27 mouse cellular contexts compared by ENCODE assay signal in genomic region chr8:106158381-106158780, GRCm38 (mm10). TPM values are rescaled to one million over a fixed set of nuclear protein-coding genes. Genes with fewer than 3 reads are reported as not detected.
A peak's percentile ranks its signal among the peaks of the same experiment; 100 is the strongest.
DNase-seq lines count a peak whose midpoint lies in the region; ATAC-seq lines count a peak whose summit lies in the region.
"Had no signal": no experiment of that assay in that cellular context is flagged by ENCODE, and none has a peak within 500 bp of the region (broad histone marks: within the 10 kb centered on the region; RNA-seq: fewer than 3 reads in every experiment).

No protein-coding gene starts in this region.

- peak; percentile 96 for DNase-seq in heart, adult 11 months
- DNase-seq in heart, postnatal 25 days (ENCODE audit: low spot score) = no peak
- peak; percentile 43 for DNase-seq in heart, adult 8-10 months (ENCODE audit: low spot score)
- DNase-seq in midbrain, embryonic 11.5 days (ENCODE audit: low spot score, missing footprints) = peak; percentile 70
- DNase-seq in adrenal gland, adult 2 months = no peak
- DNase-seq: adrenal gland, adult 8-10 months; adrenal gland, postnatal 25 days; cerebellum, adult 11-12 months; cerebellum, adult 8-10 months; cerebellum, postnatal 10 days; cerebellum, postnatal 36 days; embryo, embryonic 11 days; gastrocnemius, postnatal 25 days; kidney, adult 2 months had no signal

- no peaks in the 10 kb centered on the region for H3K9me3 ChIP-seq in heart, embryonic 12.5 days (replicated peaks)
- no peaks in the 10 kb centered on the region for H3K9me3 ChIP-seq in midbrain, embryonic 11.5 days (ENCODE audit: control insufficient read depth, low read length)
- no peaks in the 10 kb centered on the region for H3K9me3 ChIP-seq in midbrain, embryonic 13.5 days
- H3K9me3 ChIP-seq: embryonic facial prominence, embryonic 10.5 days; embryonic facial prominence, embryonic 13.5 days; forebrain, embryonic 12.5 days; forebrain, embryonic 15.5 days; hindbrain, embryonic 12.5 days; hindbrain, embryonic 15.5 days had no signal

- no peak overlapping the region for H3K4me2 ChIP-seq in heart, embryonic 12.5 days
- no peak overlapping the region for H3K4me2 ChIP-seq in midbrain, embryonic 11.5 days
- H3K4me2 ChIP-seq in midbrain, embryonic 13.5 days (replicated peaks) = no peak overlapping the region
- H3K4me2 ChIP-seq: embryonic facial prominence, embryonic 13.5 days; forebrain, embryonic 12.5 days; forebrain, embryonic 15.5 days; hindbrain, embryonic 12.5 days; hindbrain, embryonic 15.5 days had no signal

- H3K9ac ChIP-seq in heart, embryonic 12.5 days = no peak overlapping the region
- no peak overlapping the region for H3K9ac ChIP-seq in midbrain, embryonic 11.5 days (ENCODE audit: low read length)
- no peak overlapping the region for H3K9ac ChIP-seq in midbrain, embryonic 13.5 days (replicated peaks)
- H3K9ac ChIP-seq: embryonic facial prominence, embryonic 13.5 days; forebrain, embryonic 12.5 days; forebrain, embryonic 15.5 days; hindbrain, embryonic 12.5 days; hindbrain, embryonic 15.5 days had no signal

- intact Hi-C loops in heart, postnatal 25 days (cut with DNase I) = no loop called here

- WGBS in heart, embryonic 12.5 days = 63% methylated on average over 10 of the region's 10 CpGs
- 88% methylated on average over 10 of the region's 10 CpGs for WGBS in midbrain, embryonic 11.5 days
- 91% methylated on average over 10 of the region's 10 CpGs for WGBS in midbrain, embryonic 13.5 days

- H3K36me3 ChIP-seq in heart, embryonic 12.5 days = peaks cover 65% of the 10 kb centered on the region
- H3K36me3 ChIP-seq in midbrain, embryonic 11.5 days (ENCODE audit: control insufficient read depth, insufficient read depth, low read length) = peaks cover 5% of the 10 kb centered on the region
- peaks cover 69% of the 10 kb centered on the region for H3K36me3 ChIP-seq in midbrain, embryonic 13.5 days

- H3K4me1 ChIP-seq in heart, embryonic 12.5 days (replicated peaks) = peaks cover 5% of the 10 kb centered on the region; the same call in 1 of the 2 replicates
- no peaks in the 10 kb centered on the region for H3K4me1 ChIP-seq in midbrain, embryonic 11.5 days (ENCODE audit: control insufficient read depth, insufficient read depth, low read length)
- no peaks in the 10 kb centered on the region for H3K4me1 ChIP-seq in midbrain, embryonic 13.5 days (replicated peaks)
- H3K4me1 ChIP-seq: embryonic facial prominence, embryonic 10.5 days; embryonic facial prominence, embryonic 13.5 days; forebrain, embryonic 12.5 days; forebrain, embryonic 15.5 days; hindbrain, embryonic 12.5 days; hindbrain, embryonic 15.5 days had no signal

- no peaks in the 10 kb centered on the region for H3K27me3 ChIP-seq in heart, embryonic 12.5 days (replicated peaks)
- no peaks in the 10 kb centered on the region for H3K27me3 ChIP-seq in midbrain, embryonic 11.5 days (ENCODE audit: control insufficient read depth, insufficient read depth, low read length)
- no peaks in the 10 kb centered on the region for H3K27me3 ChIP-seq in midbrain, embryonic 13.5 days
- H3K27me3 ChIP-seq: embryonic facial prominence, embryonic 13.5 days; forebrain, embryonic 12.5 days; forebrain, embryonic 15.5 days; hindbrain, embryonic 12.5 days; hindbrain, embryonic 15.5 days had no signal

- no peak overlapping the region for H3K4me3 ChIP-seq in heart, embryonic 12.5 days
- no peak overlapping the region for H3K4me3 ChIP-seq in midbrain, embryonic 11.5 days (ENCODE audit: low read depth, low read length)
- no peak overlapping the region for H3K4me3 ChIP-seq in midbrain, embryonic 13.5 days (replicated peaks)
- H3K4me3 ChIP-seq: embryonic facial prominence, embryonic 10.5 days; embryonic facial prominence, embryonic 13.5 days; erythroblast, embryonic 14.5 days; forebrain, embryonic 12.5 days; forebrain, embryonic 15.5 days; hindbrain, embryonic 12.5 days; hindbrain, embryonic 15.5 days had no signal

- no peak overlapping the region for H3K27ac ChIP-seq in heart, embryonic 12.5 days (ENCODE audit: poor library complexity, severe bottlenecking)
- H3K27ac ChIP-seq in midbrain, embryonic 11.5 days (ENCODE audit: low read depth, low read length) = no peak overlapping the region
- H3K27ac ChIP-seq in midbrain, embryonic 13.5 days = no peak overlapping the region
- H3K27ac ChIP-seq: embryonic facial prominence, embryonic 10.5 days; embryonic facial prominence, embryonic 13.5 days; forebrain, embryonic 12.5 days; forebrain, embryonic 15.5 days; hindbrain, embryonic 12.5 days; hindbrain, embryonic 15.5 days had no signal

- ATAC-seq in heart, embryonic 12.5 days (ENCODE audit: insufficient number of reproducible peaks, low FRiP score) = no peak
- ATAC-seq in midbrain, embryonic 11.5 days (ENCODE audit: low FRiP score) = no peak
- no peak for ATAC-seq in midbrain, embryonic 13.5 days
- ATAC-seq: CD4-positive, CD25-positive, alpha-beta regulatory T cell, adult 4 months; forebrain, embryonic 15.5 days; intestine, postnatal 0 days had no signal

RNA-seq across cellular contexts. Expression of gene Pla2g15, which starts 8.2 kb away (rescaled TPM):
- total RNA-seq in heart, postnatal 25 days (2021) = 1 to 10 TPM; 7.8 to 8.7 TPM
- total RNA-seq in heart, adult 8-10 months (2022) = 10 to 100 TPM in 1 of 4 experiments, 1 to 10 TPM in 3; 7.7 to 10.0 (median 9.4) TPM
- polyA plus RNA-seq in heart, embryonic 12.5 days (2016; fragmentation: Nextera tagmentation; extraction: Ambion mirVana) = 10.5 and 11.4 TPM in 2 replicates
- polyA plus RNA-seq in midbrain, embryonic 11.5 days (2014; fragmentation: Nextera tagmentation; extraction: Ambion mirVana) = 6.4 and 6.9 TPM in 2 replicates
- polyA plus RNA-seq in midbrain, embryonic 13.5 days (2015; fragmentation: Nextera tagmentation; extraction: Ambion mirVana) = 16.8 and 18.4 TPM in 2 replicates
- total RNA-seq in adrenal gland, adult 2 months (2021) = 10 to 100 TPM; 21.9 to 38.8 TPM
- 21.9 and 22.1 TPM in 2 replicates for polyA plus RNA-seq in adrenal gland, adult 2 months (2012; rRNA removed)

RNA-seq across cellular contexts. Expression of gene Slc7a6, which starts 10.3 kb away (rescaled TPM):
- 10 to 100 TPM; 12.0 to 12.2 TPM for total RNA-seq in heart, postnatal 25 days (2021)
- 10 to 100 TPM in 1 of 4 experiments, 1 to 10 TPM in 3; 6.9 to 10.8 (median 9.6) TPM for total RNA-seq in heart, adult 8-10 months (2022)
- 35.4 and 36.5 TPM in 2 replicates for polyA plus RNA-seq in heart, embryonic 12.5 days (2016; fragmentation: Nextera tagmentation; extraction: Ambion mirVana)
- 88.3 and 89.4 TPM in 2 replicates for polyA plus RNA-seq in midbrain, embryonic 11.5 days (2014; fragmentation: Nextera tagmentation; extraction: Ambion mirVana)
- polyA plus RNA-seq in midbrain, embryonic 13.5 days (2015; fragmentation: Nextera tagmentation; extraction: Ambion mirVana) = 76.0 and 81.0 TPM in 2 replicates
- total RNA-seq in adrenal gland, adult 2 months (2021) = 10 to 100 TPM; 27.2 to 34.0 TPM
- polyA plus RNA-seq in adrenal gland, adult 2 months (2012; rRNA removed) = 17.3 and 26.5 TPM in 2 replicates

RNA-seq across cellular contexts. Expression of gene Esrp2, which starts 21.6 kb away (rescaled TPM):
- total RNA-seq in heart, postnatal 25 days (2021) = under 1 TPM; 0.53 to 0.60 TPM
- under 1 TPM; 0.23 to 0.81 (median 0.42) TPM for total RNA-seq in heart, adult 8-10 months (2022)
- polyA plus RNA-seq in heart, embryonic 12.5 days (2016; fragmentation: Nextera tagmentation; extraction: Ambion mirVana) = 0.77 and 0.85 TPM in 2 replicates
- polyA plus RNA-seq in midbrain, embryonic 11.5 days (2014; fragmentation: Nextera tagmentation; extraction: Ambion mirVana) = 0.88 and 0.89 TPM in 2 replicates
- 0.09 TPM in 1 of 2 replicates, not detected in the other for polyA plus RNA-seq in midbrain, embryonic 13.5 days (2015; fragmentation: Nextera tagmentation; extraction: Ambion mirVana)
- 1 to 10 TPM; 1.7 to 3.7 TPM for total RNA-seq in adrenal gland, adult 2 months (2021)
- 2.0 and 5.5 TPM in 2 replicates for polyA plus RNA-seq in adrenal gland, adult 2 months (2012; rRNA removed)
- total RNA-seq: granulocyte monocyte progenitor cell, adult 5-6 weeks; hematopoietic stem cell, adult 5-6 weeks had no signal
- polyA plus RNA-seq: CD4-positive, CD25-positive, alpha-beta regulatory T cell, adult 4 months had no signal

RNA-seq across cellular contexts. Expression of gene Slc7a6os, which starts 52.4 kb away (rescaled TPM):
- 10 to 100 TPM in 1 of 2 experiments, 1 to 10 TPM in 1; 9.6 to 10.9 TPM for total RNA-seq in heart, postnatal 25 days (2021)
- 10 to 100 TPM in 2 of 4 experiments, 1 to 10 TPM in 2; 8.2 to 11.5 (median 10.0) TPM for total RNA-seq in heart, adult 8-10 months (2022)
- 22.6 and 22.9 TPM in 2 replicates for polyA plus RNA-seq in heart, embryonic 12.5 days (2016; fragmentation: Nextera tagmentation; extraction: Ambion mirVana)
- 41.5 and 42.2 TPM in 2 replicates for polyA plus RNA-seq in midbrain, embryonic 11.5 days (2014; fragmentation: Nextera tagmentation; extraction: Ambion mirVana)
- 36.6 and 42.6 TPM in 2 replicates for polyA plus RNA-seq in midbrain, embryonic 13.5 days (2015; fragmentation: Nextera tagmentation; extraction: Ambion mirVana)
- 10 to 100 TPM; 24.2 to 25.1 TPM for total RNA-seq in adrenal gland, adult 2 months (2021)
- 14.1 and 14.7 TPM in 2 replicates for polyA plus RNA-seq in adrenal gland, adult 2 months (2012; rRNA removed)

RNA-seq across cellular contexts. Expression of gene Prmt7, which starts 52.4 kb away (rescaled TPM):
- total RNA-seq in heart, postnatal 25 days (2021) = 10 to 100 TPM; 23.1 to 25.8 TPM
- total RNA-seq in heart, adult 8-10 months (2022) = 10 to 100 TPM; 26.7 to 27.7 (median 26.9) TPM
- 35.5 and 38.2 TPM in 2 replicates for polyA plus RNA-seq in heart, embryonic 12.5 days (2016; fragmentation: Nextera tagmentation; extraction: Ambion mirVana)
- 59.5 and 61.7 TPM in 2 replicates for polyA plus RNA-seq in midbrain, embryonic 11.5 days (2014; fragmentation: Nextera tagmentation; extraction: Ambion mirVana)
- polyA plus RNA-seq in midbrain, embryonic 13.5 days (2015; fragmentation: Nextera tagmentation; extraction: Ambion mirVana) = 57.8 and 62.6 TPM in 2 replicates
- total RNA-seq in adrenal gland, adult 2 months (2021) = 10 to 100 TPM; 23.0 to 28.1 TPM
- polyA plus RNA-seq in adrenal gland, adult 2 months (2012; rRNA removed) = 14.1 and 19.8 TPM in 2 replicates

Comparison
In these comparisons a context has a peak if more than half of its experiments do, and no peak if none do; other contexts are left out.
1. DNase-seq: peak in heart, adult 11 months (single experiment), heart, adult 8-10 months (single experiment) and midbrain, embryonic 11.5 days (single experiment); none in heart, postnatal 25 days (single experiment) and adrenal gland, adult 2 months (single experiment).